Mouse (Mus musculus) liver, embryonic 11.5 days (tissue): ENCODE results near the gene Trip12. TPM values are rescaled to one million over a fixed set of nuclear protein-coding genes. Genes with fewer than 3 reads are reported as not detected.

Experiments
- ATAC-seq: fragments of 200-750 bp; cut with Nextera tagmentation; replicated peaks from 2 replicates; pipeline ENCODE4 v1.8.0; 2017; ENCODE audit warnings: moderate number of reproducible peaks, mild to moderate bottlenecking, moderate TSS enrichment, moderate library complexity; ENCODE audit not compliant: low FRiP score
- DNase-seq: peaks from one replicate; pipeline ENCODE4 v3.0.0-alpha.2; 2017; ENCODE audit warnings: low spot score
- H3K27ac ChIP-seq: fragments of 300-500 bp; sonication (generic); 2 replicates; pipeline ENCODE4 v1.5.1; 2014; ENCODE audit warnings: mild to moderate bottlenecking, low read depth, low read length, control low read depth
- H3K27me3 ChIP-seq: fragments of 300-500 bp; sonication (generic); replicated peaks from 2 replicates; pipeline ENCODE4 v1.6.1; 2014; ENCODE audit warnings: low read length, mixed read lengths; ENCODE audit not compliant: control insufficient read depth, insufficient read depth
- H3K36me3 ChIP-seq: fragments of 300-500 bp; sonication (generic); 2 replicates; pipeline ENCODE4 v1.6.1; 2014; ENCODE audit warnings: mild to moderate bottlenecking, low read length, moderate library complexity, mixed read lengths; ENCODE audit not compliant: control insufficient read depth, insufficient read depth
- H3K4me1 ChIP-seq: fragments of 300-500 bp; sonication (generic); replicated peaks from 2 replicates; pipeline ENCODE4 v1.6.1; 2014; ENCODE audit warnings: low read length, mixed read lengths; ENCODE audit not compliant: control insufficient read depth, insufficient read depth
- H3K4me2 ChIP-seq: fragments of 300-500 bp; sonication (generic); 2 replicates; pipeline ENCODE4 v1.6.1; 2014; ENCODE audit warnings: mild to moderate bottlenecking, control low read depth, moderate library complexity
- H3K4me3 ChIP-seq: fragments of 300-500 bp; sonication (generic); 2 replicates; pipeline ENCODE4 v1.5.1; 2014; ENCODE audit warnings: low read depth, low read length, control low read depth
- H3K9ac ChIP-seq: fragments of 300-500 bp; sonication (generic); 2 replicates; pipeline ENCODE4 v1.6.1; 2014; ENCODE audit warnings: low read depth, low read length, control low read depth
- H3K9me3 ChIP-seq: fragments of 300-500 bp; sonication (generic); 2 replicates; pipeline ENCODE4 v1.6.1; 2016; ENCODE audit warnings: low read length, inconsistent platforms, mixed read lengths; ENCODE audit not compliant: control insufficient read depth
- WGBS: fragments of 180-500 bp; shearing (Covaris S2); extraction: QIAGEN DNeasy Blood & Tissue Kit; methylation state at CpG from one replicate; pipeline ENCODE4 v1.1.7; 2014; 5-methylcytosine and 5-hydroxymethylcytosine counted together
- polyA plus RNA-seq: library from polyadenylated mRNA; unstranded; fragments of >200 nt; fragmentation: Nextera tagmentation; extraction: Ambion mirVana; gene quantifications from 2 replicates; pipeline ENCODE4 v1.2.1, GENCODE M21; 2014

Trip12 gene
- polyA plus RNA-seq, 1 experiment from 2014 or later = 78.1 TPM

DNA sequence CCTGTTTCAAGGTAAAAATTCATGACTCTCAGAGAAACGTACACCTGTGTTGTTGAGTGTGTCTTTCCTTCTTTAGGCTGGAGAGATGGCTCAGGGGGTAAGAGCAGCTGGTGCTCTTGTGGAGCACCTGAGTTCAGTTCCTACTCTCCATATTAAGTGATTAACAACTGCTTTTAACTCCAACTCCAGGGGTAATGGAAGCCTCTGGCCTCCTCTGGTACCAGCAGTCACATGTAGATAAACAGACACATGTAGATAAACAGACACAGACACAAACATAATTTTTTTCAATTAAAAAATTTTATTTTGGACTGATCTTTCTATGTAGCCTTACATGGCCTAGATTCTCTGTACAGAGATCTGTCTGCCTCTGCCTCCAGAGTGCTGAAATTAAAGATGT is 13.4 kb upstream of the Trip12 start:
- no peaks in the 10 kb centered on the region for H3K9me3 ChIP-seq
- H3K4me3 ChIP-seq = no peak overlapping the region
- H3K27ac ChIP-seq = no peak overlapping the region
- ATAC-seq (no peak), DNase-seq (no peak)
- no peaks in the 10 kb centered on the region for H3K27me3 ChIP-seq
- WGBS = 86% methylated on average over 1 of the region's 1 CpGs
- no peak overlapping the region for H3K4me2 ChIP-seq
- no peak overlapping the region for H3K9ac ChIP-seq
- H3K4me1 ChIP-seq = peaks cover 18% of the 10 kb centered on the region
- H3K36me3 ChIP-seq = no peaks in the 10 kb centered on the region

GRCm38 (mm10) chr1:84851512-84852235 is 11.4 kb upstream of the Trip12 start:
- WGBS = 39% methylated on average over 9 of the region's 9 CpGs
- ATAC-seq (peak; percentile 70), DNase-seq (peak; percentile 48)
- Histone ChIP-seq H3K27ac (peak overlapping the region; percentile 68), H3K4me2 (peak overlapping the region; percentile 22), H3K4me3 (no peak overlapping the region), H3K27me3 (no peaks in the 10 kb centered on the region), H3K36me3 (no peaks in the 10 kb centered on the region), H3K4me1 (peaks cover 18% of the 10 kb centered on the region), H3K9ac (no peak overlapping the region), H3K9me3 (no peaks in the 10 kb centered on the region)

DNA sequence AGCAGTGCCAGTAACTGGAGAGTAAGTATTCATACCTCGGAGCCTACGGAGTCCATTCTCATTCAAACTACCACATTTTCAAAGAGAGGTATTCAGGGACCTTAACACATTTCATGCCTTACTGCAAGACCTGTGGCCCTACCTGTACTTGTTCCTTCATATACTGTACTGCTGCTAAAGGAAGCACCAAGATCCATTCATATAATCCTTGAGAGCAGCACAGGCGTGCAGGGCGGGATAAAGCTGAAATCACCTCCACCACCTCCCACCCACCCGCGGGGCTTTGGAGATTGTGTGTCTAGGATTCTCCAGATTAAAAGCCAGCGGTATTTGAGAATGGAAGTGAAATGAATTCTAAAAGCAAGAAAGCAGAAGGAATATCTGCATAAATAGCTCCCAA is 10.2 kb upstream of the Trip12 start:
- Histone ChIP-seq H3K9ac (no peak overlapping the region), H3K27ac (no peak overlapping the region), H3K9me3 (no peaks in the 10 kb centered on the region), H3K4me1 (peaks cover 18% of the 10 kb centered on the region), H3K27me3 (no peaks in the 10 kb centered on the region), H3K4me2 (no peak overlapping the region), H3K36me3 (no peaks in the 10 kb centered on the region), H3K4me3 (no peak overlapping the region)
- ATAC-seq = no peak
- WGBS = 83% methylated on average over 7 of the region's 7 CpGs
- DNase-seq = no peak

DNA sequence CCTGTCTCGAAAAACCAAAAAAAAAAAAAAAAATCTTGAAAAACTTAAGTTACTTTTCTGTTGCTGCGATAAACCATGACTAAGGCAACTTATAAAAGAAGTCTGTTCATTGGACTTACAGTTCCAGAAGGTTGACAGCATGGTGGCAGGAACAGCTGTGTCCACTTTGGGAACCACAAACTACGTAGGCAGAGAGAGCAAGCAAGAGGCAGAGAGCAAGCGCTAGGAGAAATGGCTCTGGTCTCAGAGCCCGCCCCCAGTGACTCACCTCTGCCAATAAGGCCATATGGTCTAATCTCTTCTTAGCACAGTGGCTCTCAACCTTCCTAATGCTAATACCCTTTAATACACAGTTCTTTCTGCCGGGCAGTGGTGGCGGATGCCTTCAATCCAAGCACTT is 9.5 kb upstream of the Trip12 start:
- Histone ChIP-seq H3K9me3 (no peaks in the 10 kb centered on the region), H3K9ac (no peak overlapping the region), H3K4me3 (no peak overlapping the region), H3K36me3 (no peaks in the 10 kb centered on the region), H3K4me2 (no peak overlapping the region), H3K4me1 (peaks cover 18% of the 10 kb centered on the region), H3K27me3 (no peaks in the 10 kb centered on the region), H3K27ac (no peak overlapping the region)
- WGBS = 84% methylated on average over 7 of the region's 7 CpGs
- ATAC-seq = no peak
- DNase-seq = no peak

- Histone ChIP-seq H3K4me3 (no peak overlapping the region), H3K9ac (no peak overlapping the region), H3K4me2 (no peak overlapping the region), H3K36me3 (no peaks in the 10 kb centered on the region), H3K4me1 (peaks cover 18% of the 10 kb centered on the region), H3K27ac (no peak overlapping the region), H3K9me3 (no peaks in the 10 kb centered on the region), H3K27me3 (no peaks in the 10 kb centered on the region)
- no peak for ATAC-seq
- DNase-seq = no peak
- WGBS = 90% methylated on average over 6 of the region's 6 CpGs
Observed at GRCm38 (mm10) chr1:84848801-84849455, 8.6 kb upstream of the Trip12 start.

GRCm38 (mm10) chr1:84848335-84848734 is 8.0 kb upstream of the Trip12 start:
- Histone ChIP-seq H3K27ac (no peak overlapping the region), H3K9ac (no peak overlapping the region), H3K4me1 (peaks cover 18% of the 10 kb centered on the region), H3K4me3 (no peak overlapping the region), H3K9me3 (no peaks in the 10 kb centered on the region), H3K4me2 (no peak overlapping the region), H3K36me3 (no peaks in the 10 kb centered on the region), H3K27me3 (no peaks in the 10 kb centered on the region)
- no peak for ATAC-seq
- 90% methylated on average over 3 of the region's 3 CpGs for WGBS
- no peak for DNase-seq

DNA sequence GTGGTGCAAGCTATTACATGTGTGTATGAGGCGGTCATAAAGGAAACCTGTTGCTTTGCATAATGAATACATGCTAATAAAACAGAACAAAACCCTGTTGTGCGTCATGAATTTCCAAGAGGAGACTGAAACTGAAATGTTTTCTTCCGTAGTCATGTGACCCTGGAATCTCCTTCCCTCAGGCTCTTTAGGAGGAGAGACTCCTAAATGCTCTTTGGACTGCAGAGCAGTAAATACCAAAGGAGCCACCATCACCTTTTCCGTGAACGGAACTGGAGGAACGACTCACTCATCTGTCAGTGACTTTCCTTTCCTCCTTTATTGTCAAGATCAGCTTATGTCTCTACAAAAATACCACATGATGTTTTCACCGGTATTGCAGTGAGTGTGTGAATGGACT is 7.4 kb upstream of the Trip12 start:
- H3K4me3 ChIP-seq = no peak overlapping the region
- no peak overlapping the region for H3K9ac ChIP-seq
- 90% methylated on average over 7 of the region's 7 CpGs for WGBS
- no peaks in the 10 kb centered on the region for H3K9me3 ChIP-seq
- no peaks in the 10 kb centered on the region for H3K36me3 ChIP-seq
- no peak overlapping the region for H3K4me2 ChIP-seq
- DNase-seq = no peak
- no peak for ATAC-seq
- H3K27me3 ChIP-seq = no peaks in the 10 kb centered on the region
- no peak overlapping the region for H3K27ac ChIP-seq
- peaks cover 17% of the 10 kb centered on the region for H3K4me1 ChIP-seq

DNA sequence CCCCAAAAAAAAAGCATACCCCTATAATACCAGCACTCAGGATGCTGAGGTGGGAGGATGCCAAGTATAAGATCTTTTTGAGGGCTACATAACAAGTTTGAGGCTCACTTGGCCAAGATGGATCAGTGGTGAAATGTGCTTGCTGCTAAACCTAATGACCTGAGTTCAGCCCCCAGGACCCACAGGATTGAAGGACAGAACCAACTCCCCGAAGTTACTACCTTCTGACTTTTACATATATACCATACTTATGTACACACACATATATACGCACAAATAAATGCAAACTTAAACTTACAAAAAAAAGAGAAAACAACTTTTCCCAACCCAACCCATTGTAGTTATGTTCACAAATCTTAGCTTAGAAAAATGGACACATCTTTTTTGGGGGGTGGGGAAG is 3.0 kb upstream of the Trip12 start:
- H3K9ac ChIP-seq = no peak overlapping the region
- H3K4me1 ChIP-seq = no peaks in the 10 kb centered on the region
- H3K27ac ChIP-seq = no peak overlapping the region
- no peak overlapping the region for H3K4me2 ChIP-seq
- ATAC-seq = no peak
- H3K27me3 ChIP-seq = no peaks in the 10 kb centered on the region
- H3K36me3 ChIP-seq = no peaks in the 10 kb centered on the region
- 86% methylated on average over 2 of the region's 2 CpGs for WGBS
- H3K4me3 ChIP-seq = no peak overlapping the region
- H3K9me3 ChIP-seq = no peaks in the 10 kb centered on the region
- no peak for DNase-seq

DNA sequence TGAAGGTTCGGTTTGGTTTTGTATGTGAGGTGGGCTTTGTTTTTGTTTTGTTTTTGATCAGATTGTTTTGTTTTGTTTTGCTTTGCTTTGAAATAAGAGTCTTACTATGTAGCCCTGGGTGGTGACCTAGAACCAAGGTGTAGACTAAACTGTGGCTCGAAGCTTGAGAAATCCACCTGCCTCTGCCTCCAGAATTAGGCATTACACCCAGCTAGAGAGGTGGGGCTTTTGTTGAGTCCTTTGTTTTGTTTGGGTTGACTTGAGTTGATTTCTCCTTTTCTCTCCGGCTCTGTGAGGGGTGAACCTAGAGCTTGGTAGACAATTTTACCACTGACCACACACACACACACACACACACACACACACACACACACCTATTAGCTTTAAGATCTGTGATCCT is 745 bp upstream of the Trip12 start:
- no peaks in the 10 kb centered on the region for H3K36me3 ChIP-seq
- no peak for ATAC-seq
- no peaks in the 10 kb centered on the region for H3K9me3 ChIP-seq
- peak overlapping the region; percentile 78 for H3K4me2 ChIP-seq
- H3K27ac ChIP-seq = no peak overlapping the region
- H3K4me1 ChIP-seq = no peaks in the 10 kb centered on the region
- no peak overlapping the region for H3K9ac ChIP-seq
- no peak for DNase-seq
- no peaks in the 10 kb centered on the region for H3K27me3 ChIP-seq
- H3K4me3 ChIP-seq = peak overlapping the region; percentile 98; the same call in 1 of the 2 replicates
- 62% methylated on average over 3 of the region's 3 CpGs for WGBS
